Mouse (Mus musculus): ENCODE measurements around the gene Vmn2r25. TPM values are rescaled to one million over a fixed set of nuclear protein-coding genes. Genes with fewer than 3 reads are reported as not detected.
"Not testable (repeated sequence)": the region's sequence is repeated elsewhere in the genome, so short reads cannot be mapped to it uniquely, and the experiment has no call there.

Gene Vmn2r25
- polyA plus RNA-seq (2014; fragmentation: Nextera tagmentation; extraction: Ambion mirVana) = not detected in 2 replicates

DNA sequence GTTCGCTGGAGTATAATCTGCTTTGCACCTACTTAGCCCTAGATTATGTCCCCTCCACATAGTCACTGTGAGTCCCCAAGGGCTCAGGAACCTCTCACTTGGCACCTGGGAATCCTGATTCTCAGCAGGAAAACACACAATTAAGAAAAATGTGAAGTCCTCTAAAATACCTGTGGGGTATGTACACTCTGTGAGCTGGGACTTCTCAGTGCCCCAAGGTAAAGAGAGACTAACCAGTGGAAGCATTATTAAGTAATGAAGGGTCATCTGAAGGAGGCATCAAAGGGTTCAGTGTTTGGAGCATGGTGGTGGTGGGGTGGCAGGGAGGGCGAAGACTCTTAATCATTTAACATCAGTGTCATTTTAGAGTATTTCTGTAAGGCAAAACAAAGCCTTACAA, at the start of gene Vmn2r25:
TSS of gene Vmn2r25 (minus strand) at position 101 of the 400 bp plus-strand sequence.
- 21% methylated on average over 1 of the region's 2 CpGs for WGBS (ENCODE audit: insufficient replicate concordance)
- H3K4me2 ChIP-seq; H3K36me3 ChIP-seq (ENCODE audit: control insufficient read depth, insufficient read depth, low read length); H3K9ac ChIP-seq (ENCODE audit: low read depth, low read length); H3K4me1 ChIP-seq (ENCODE audit: control insufficient read depth, insufficient read depth, low read length); H3K27me3 ChIP-seq (ENCODE audit: control insufficient read depth, insufficient read depth, low read length); H3K27ac ChIP-seq (ENCODE audit: low read depth, low read length); H3K4me3 ChIP-seq (ENCODE audit: low read depth, low read length); H3K9me3 ChIP-seq (replicated peaks; ENCODE audit: control insufficient read depth, low read length); ATAC-seq (replicated peaks; ENCODE audit: insufficient number of reproducible peaks, low FRiP score, low TSS enrichment): not testable (repeated sequence)

DNA sequence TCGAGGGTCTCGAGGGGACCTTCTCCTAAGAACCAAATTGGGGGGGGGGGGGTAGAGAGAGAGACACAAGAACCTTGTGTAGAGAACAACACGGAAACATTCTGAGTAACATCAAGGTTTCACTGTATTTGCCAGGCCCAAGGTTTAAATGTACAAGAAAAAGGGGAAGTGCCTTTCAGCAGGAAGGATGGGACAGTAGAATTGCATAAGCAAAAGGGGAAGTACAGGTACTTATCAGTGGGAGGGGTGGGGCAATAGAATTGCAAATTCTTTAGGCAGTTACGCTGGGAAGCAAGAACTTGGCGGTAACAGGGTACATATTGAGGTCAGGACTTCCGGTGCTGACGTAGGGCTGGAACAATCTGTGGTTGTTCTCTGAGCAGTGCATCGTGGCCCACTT, 33.3 kb downstream of the Vmn2r25 start:
- H3K4me2 ChIP-seq = no peak overlapping the region
- 72% methylated on average over 8 of the region's 8 CpGs for WGBS (ENCODE audit: insufficient replicate concordance)
- no peaks in the 10 kb centered on the region for H3K36me3 ChIP-seq (ENCODE audit: control insufficient read depth, insufficient read depth, low read length)
- H3K9ac ChIP-seq (ENCODE audit: low read depth, low read length) = no peak overlapping the region
- H3K27me3 ChIP-seq (ENCODE audit: control insufficient read depth, insufficient read depth, low read length) = no peaks in the 10 kb centered on the region
- no peak overlapping the region for H3K27ac ChIP-seq (ENCODE audit: low read depth, low read length)
- ATAC-seq (replicated peaks; ENCODE audit: insufficient number of reproducible peaks, low FRiP score, low TSS enrichment) = no peak
- no peak overlapping the region for H3K4me3 ChIP-seq (ENCODE audit: low read depth, low read length)
- H3K9me3 ChIP-seq (replicated peaks; ENCODE audit: control insufficient read depth, low read length) = no peaks in the 10 kb centered on the region
- H3K4me1 ChIP-seq (ENCODE audit: control insufficient read depth, insufficient read depth, low read length) = no peaks in the 10 kb centered on the region

DNA sequence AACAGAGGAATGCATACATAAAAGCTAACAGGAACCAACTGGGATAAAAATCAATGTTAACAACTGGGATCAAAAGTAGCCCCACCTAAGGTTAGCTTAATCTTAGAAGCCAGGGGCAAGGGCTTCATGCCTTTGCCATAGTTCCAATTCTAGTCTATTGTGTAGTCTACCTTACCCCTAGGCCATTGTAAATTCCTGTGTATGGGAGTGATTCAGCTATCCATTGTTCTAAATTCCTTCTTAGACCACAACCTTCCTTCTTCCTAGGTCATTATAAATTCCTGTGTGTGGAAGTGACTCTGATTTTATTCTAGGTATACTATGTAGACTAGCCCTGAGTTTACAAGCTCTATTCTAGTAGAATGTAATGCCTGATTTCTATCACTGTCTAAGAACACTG, 43.0 kb downstream of the Vmn2r25 start:
- not testable (repeated sequence) for H3K4me1 ChIP-seq (ENCODE audit: control insufficient read depth, insufficient read depth, low read length); H3K4me2 ChIP-seq; H3K27me3 ChIP-seq (ENCODE audit: control insufficient read depth, insufficient read depth, low read length); H3K27ac ChIP-seq (ENCODE audit: low read depth, low read length); ATAC-seq (replicated peaks; ENCODE audit: insufficient number of reproducible peaks, low FRiP score, low TSS enrichment); H3K9me3 ChIP-seq (replicated peaks; ENCODE audit: control insufficient read depth, low read length); H3K9ac ChIP-seq (ENCODE audit: low read depth, low read length); H3K4me3 ChIP-seq (ENCODE audit: low read depth, low read length); H3K36me3 ChIP-seq (ENCODE audit: control insufficient read depth, insufficient read depth, low read length)

DNA sequence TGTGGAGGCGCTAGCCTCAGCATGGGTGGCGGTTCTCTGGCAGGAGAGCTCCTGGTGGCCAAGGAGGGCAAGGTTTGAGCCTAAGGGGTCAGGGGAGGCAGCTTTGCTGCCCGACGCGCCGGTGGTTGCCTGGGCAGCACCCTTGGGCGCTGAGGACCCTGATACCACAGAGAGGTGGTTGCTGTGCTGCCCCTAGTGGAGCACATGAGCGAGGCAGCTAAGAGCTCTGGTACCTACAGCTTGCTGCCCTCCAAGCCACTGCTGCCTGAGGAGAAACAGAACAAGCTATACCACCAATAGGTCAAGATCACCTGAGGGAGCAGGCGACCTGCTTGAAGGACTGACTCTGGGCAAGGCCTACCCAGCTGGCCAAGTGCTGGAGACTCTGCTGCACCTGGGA, 59.5 kb downstream of the Vmn2r25 start:
- no peak for ATAC-seq (replicated peaks; ENCODE audit: insufficient number of reproducible peaks, low FRiP score, low TSS enrichment)

DNA sequence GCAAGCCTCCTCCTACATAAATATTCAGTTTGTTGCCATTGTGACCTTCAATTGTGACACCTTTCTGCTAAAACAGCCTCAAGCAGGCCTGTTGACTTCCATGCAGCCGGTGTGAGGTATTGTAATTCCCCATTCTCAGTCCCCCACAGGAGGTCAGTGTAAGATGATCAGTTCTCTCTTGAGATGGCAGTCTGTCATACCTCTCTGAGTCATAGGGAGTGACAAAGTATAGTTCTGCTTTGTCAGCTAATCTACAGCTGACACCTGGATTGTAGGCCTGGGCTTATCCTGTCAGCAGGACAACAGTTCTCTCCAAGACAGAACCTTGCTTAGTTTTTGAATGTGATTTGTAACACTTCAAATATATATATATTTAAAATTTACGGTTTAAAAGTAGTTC, 68.4 kb downstream of the Vmn2r25 start:
- Histone ChIP-seq H3K36me3 (ENCODE audit: control insufficient read depth, insufficient read depth, low read length) (no peaks in the 10 kb centered on the region), H3K9ac (ENCODE audit: low read depth, low read length) (no peak overlapping the region), H3K4me2 (no peak overlapping the region), H3K27ac (ENCODE audit: low read depth, low read length) (no peak overlapping the region), H3K9me3 (replicated peaks; ENCODE audit: control insufficient read depth, low read length) (no peaks in the 10 kb centered on the region), H3K4me1 (ENCODE audit: control insufficient read depth, insufficient read depth, low read length) (no peaks in the 10 kb centered on the region), H3K27me3 (ENCODE audit: control insufficient read depth, insufficient read depth, low read length) (no peaks in the 10 kb centered on the region), H3K4me3 (ENCODE audit: low read depth, low read length) (no peak overlapping the region)
- no peak for ATAC-seq (replicated peaks; ENCODE audit: insufficient number of reproducible peaks, low FRiP score, low TSS enrichment)
- WGBS (ENCODE audit: insufficient replicate concordance) = 72% methylated on average over 2 of the region's 2 CpGs

More for the DNA sequence above, 59.5 kb downstream of the Vmn2r25 start:
- Histone ChIP-seq H3K9me3 (replicated peaks; ENCODE audit: control insufficient read depth, low read length) (no peaks in the 10 kb centered on the region), H3K27me3 (ENCODE audit: control insufficient read depth, insufficient read depth, low read length) (no peaks in the 10 kb centered on the region), H3K9ac (ENCODE audit: low read depth, low read length) (no peak overlapping the region), H3K4me2 (no peak overlapping the region), H3K27ac (ENCODE audit: low read depth, low read length) (no peak overlapping the region), H3K4me1 (ENCODE audit: control insufficient read depth, insufficient read depth, low read length) (no peaks in the 10 kb centered on the region), H3K4me3 (ENCODE audit: low read depth, low read length) (no peak overlapping the region), H3K36me3 (ENCODE audit: control insufficient read depth, insufficient read depth, low read length) (no peaks in the 10 kb centered on the region)
- WGBS (ENCODE audit: insufficient replicate concordance) = 33% methylated on average over 9 of the region's 9 CpGs

- Histone ChIP-seq H3K36me3 (ENCODE audit: control insufficient read depth, insufficient read depth, low read length) (no peaks in the 10 kb centered on the region), H3K9ac (ENCODE audit: low read depth, low read length) (no peak within 1 kb of the TSS), H3K9me3 (replicated peaks; ENCODE audit: control insufficient read depth, low read length) (no peaks in the 10 kb centered on the region), H3K27ac (ENCODE audit: low read depth, low read length) (no peak within 1 kb of the TSS), H3K4me3 (ENCODE audit: low read depth, low read length) (no peak within 1 kb of the TSS), H3K4me2 (no peak within 1 kb of the TSS), H3K4me1 (ENCODE audit: control insufficient read depth, insufficient read depth, low read length) (no peaks in the 10 kb centered on the region), H3K27me3 (ENCODE audit: control insufficient read depth, insufficient read depth, low read length) (no peaks in the 10 kb centered on the region)
- WGBS (ENCODE audit: insufficient replicate concordance) = 59% methylated on average over 1 of the region's 1 CpGs
- no peak for ATAC-seq (replicated peaks; ENCODE audit: insufficient number of reproducible peaks, low FRiP score, low TSS enrichment)
Observed at GRCm38 (mm10) chr6:123778579-123778978, 74.7 kb downstream of the Vmn2r25 start, which contains the start of gene Vmn2r24. Gene Vmn2r24, plus strand, starts transcription at chr6:123778879.

Other genes starting within 250 kb of the Vmn2r25 start
- not detected in 2 replicates for gene Vmn2r22, start 202.7 kb downstream of the Vmn2r25 start, polyA plus RNA-seq (2014; fragmentation: Nextera tagmentation; extraction: Ambion mirVana)
- not detected in 2 replicates for gene Vmn2r23, start 150.8 kb downstream of the Vmn2r25 start, polyA plus RNA-seq (2014; fragmentation: Nextera tagmentation; extraction: Ambion mirVana)
- gene Vmn2r24, start 74.6 kb downstream of the Vmn2r25 start, polyA plus RNA-seq (2014; fragmentation: Nextera tagmentation; extraction: Ambion mirVana) = not detected in 2 replicates
- gene Vmn2r26, start 171.1 kb upstream of the Vmn2r25 start, polyA plus RNA-seq (2014; fragmentation: Nextera tagmentation; extraction: Ambion mirVana) = not detected in 2 replicates